Mouse (Mus musculus) myocyte (in vitro differentiated cells): Measurements from ENCODE around the gene Lrch4.

ENCODE experiments used
- CEBPB ChIP-seq: IDR thresholded peaks from 2 replicates; pipeline ENCODE4 v1.6.1; 2011; ENCODE audit warnings: mild to moderate bottlenecking, moderate library complexity; ENCODE audit not compliant: poor library complexity, insufficient read depth, severe bottlenecking
- E2F4 ChIP-seq: IDR thresholded peaks from one replicate; pipeline ENCODE4 v1.6.1; 2011; ENCODE audit warnings: mild to moderate bottlenecking, control low read depth, moderate library complexity; ENCODE audit not compliant: insufficient read depth
- MAX ChIP-seq: IDR thresholded peaks from one replicate; pipeline ENCODE4 v1.6.1; 2011; ENCODE audit warnings: low read depth, mild to moderate bottlenecking, control low read depth
- MYOD1 ChIP-seq, 3 experiments: IDR thresholded peaks; one replicate each; pipeline ENCODE4 v1.6.1; 2011; ENCODE audit warnings: control low read depth in 2 of 3, low read depth in 2 of 3, mild to moderate bottlenecking in 2 of 3, moderate library complexity in 1 of 3; ENCODE audit not compliant: insufficient read length in 2 of 3, control insufficient read depth in 1 of 3
- POLR2A ChIP-seq: IDR thresholded peaks from one replicate; pipeline ENCODE4 v1.6.1; 2011; ENCODE audit warnings: low read depth, mild to moderate bottlenecking, control low read depth, moderate library complexity; ENCODE audit not compliant: insufficient read length
- POLR2AphosphoS2 ChIP-seq: IDR thresholded peaks from one replicate; pipeline ENCODE4 v1.6.1; 2011; ENCODE audit warnings: low read depth, control low read depth; ENCODE audit not compliant: insufficient read length
- TCF3 ChIP-seq: IDR thresholded peaks from one replicate; pipeline ENCODE4 v1.6.1; 2011; ENCODE audit warnings: low read depth, control low read depth; ENCODE audit not compliant: insufficient read length
- USF1 ChIP-seq: IDR thresholded peaks from one replicate; pipeline ENCODE4 v1.6.1; 2011; ENCODE audit warnings: low read depth, mild to moderate bottlenecking, control low read depth, moderate library complexity

DNA sequence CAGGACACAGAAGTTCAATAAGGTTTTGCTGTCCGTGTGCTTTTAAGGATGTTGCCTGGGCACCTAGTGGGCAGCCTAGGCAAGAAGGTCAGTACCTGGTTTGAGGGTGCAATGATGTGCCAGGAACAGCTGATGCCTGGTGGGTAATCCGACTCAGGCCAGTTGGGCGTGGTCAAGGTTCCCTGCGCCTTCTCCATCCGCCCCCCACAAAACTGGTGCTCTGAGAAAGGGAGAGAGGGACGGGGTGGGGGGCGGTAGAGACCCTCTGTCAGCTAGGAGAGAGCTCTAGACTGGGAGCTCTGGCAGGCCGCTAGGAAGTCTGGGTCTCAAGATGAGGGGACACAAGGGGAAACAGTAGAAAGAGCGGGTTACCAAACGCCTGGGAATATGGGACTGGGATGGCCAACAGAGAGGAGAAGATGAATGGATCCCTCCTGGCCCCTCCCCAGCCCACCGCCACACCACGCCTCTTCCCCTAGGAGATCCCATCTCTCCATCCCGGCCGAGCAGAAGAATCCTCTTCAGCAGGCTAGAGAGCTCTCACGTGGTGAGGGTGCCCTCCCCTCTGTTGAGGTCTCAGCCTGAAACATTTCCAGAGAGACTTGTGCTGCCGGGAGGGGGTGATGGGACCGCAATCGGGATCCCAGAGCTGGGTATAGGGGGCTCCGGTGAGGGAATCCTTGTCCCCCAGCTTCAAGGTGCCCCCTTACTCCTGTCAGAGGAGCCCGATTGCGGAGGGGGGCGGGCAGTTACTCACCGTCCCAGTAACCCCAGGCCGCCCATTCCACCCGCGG is 20.9 kb upstream of the Lrch4 start:
- no peak for TF ChIP-seq E2F4
- TF ChIP-seq POLR2A: no peak
- no peak for TF ChIP-seq MAX
- no peak for TF ChIP-seq POLR2AphosphoS2
- TF ChIP-seq TCF3: no peak
- no peak for TF ChIP-seq USF1
- no peak for TF ChIP-seq CEBPB
- peak in 2 of 3 experiments; percentile 7 to 34 for TF ChIP-seq MYOD1 (IDR thresholded peaks at IDR 0.05; ENCODE audit: control insufficient read depth in 1 of 3, insufficient read length in 2 of 3, low read depth in 2 of 3)
